Mouse (Mus musculus) MEL (cell line): ENCODE measurements around the gene Gsta4.
"Not testable (repeated sequence)": the region's sequence is repeated elsewhere in the genome, so short reads cannot be mapped to it uniquely, and the experiment has no call there.

ENCODE experiments used
- CTCF ChIP-seq, 3 experiments: IDR thresholded peaks in 2 of 3; conservative IDR thresholded peaks in 1 of 3; 2 replicates each; pipeline ENCODE4 v1.5.1; 2011 to 2012; ENCODE audit warnings: low read length in 3 of 3, low read depth in 2 of 3, mild to moderate bottlenecking in 2 of 3, improper control_type of control experiment in 1 of 3, inconsistent platforms in 1 of 3, mixed read lengths in 1 of 3, moderate library complexity in 1 of 3; ENCODE audit not compliant: control insufficient read depth in 1 of 3, insufficient read depth in 1 of 3, poor library complexity in 1 of 3, severe bottlenecking in 1 of 3
- E2F4 ChIP-seq: IDR thresholded peaks from 2 replicates; pipeline ENCODE4 v1.6.1; 2011; ENCODE audit warnings: low read depth, low read length, improper control_type of control experiment, borderline replicate concordance

DNA sequence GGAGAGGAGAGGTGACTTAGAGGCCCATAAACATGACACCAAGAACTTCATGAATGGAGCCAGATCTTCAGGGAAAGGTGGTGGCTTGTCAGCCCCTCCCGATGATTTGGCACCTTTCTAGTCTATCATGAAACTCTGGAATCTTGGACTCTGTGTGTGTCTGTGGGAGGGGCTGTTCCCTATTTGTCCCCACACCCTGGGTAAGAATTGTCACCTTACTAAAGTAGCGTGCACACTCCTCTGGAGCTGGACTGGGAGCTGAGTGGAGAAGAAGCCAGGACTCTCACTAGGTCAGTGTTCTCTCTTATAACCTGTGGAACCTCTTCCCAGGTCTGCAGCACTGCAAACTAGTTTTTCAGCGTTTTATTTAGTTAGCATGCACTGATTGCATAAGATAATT lies 74.3 kb downstream of the Gsta4 start, which contains the start of gene Gm3776:
- not testable (repeated sequence) for TF ChIP-seq E2F4; CTCF (IDR thresholded peaks at IDR 0.05 in 2 of 3, conservative IDR thresholded peaks at IDR 0.05 in 1 of 3; ENCODE audit: control insufficient read depth in 1 of 3, insufficient read depth in 1 of 3, low read depth in 2 of 3, low read length in 3 of 3, poor library complexity in 1 of 3, severe bottlenecking in 1 of 3)
